Mouse (Mus musculus): ENCODE measurements around the gene Gm49380. TPM values are rescaled to one million over a fixed set of nuclear protein-coding genes. Genes with fewer than 3 reads are reported as not detected.

Gm49380 gene
- polyA plus RNA-seq, 1 experiment: 0.29 TPM

- DNase-seq (ENCODE audit: low read depth): peak; percentile 72
- TF ChIP-seq CTCF (IDR thresholded peaks at IDR 0.05; ENCODE audit: borderline replicate concordance, extremely low read depth, insufficient read depth, insufficient read length): no peak
- TF ChIP-seq POLR2A (IDR thresholded peaks at IDR 0.05; ENCODE audit: borderline replicate concordance, extremely low read depth, insufficient read depth, insufficient read length, poor library complexity, severe bottlenecking): no peak
These were observed 21.0 kb upstream of the Gm49380 start, which contains the start of gene Mcam for GRCm38 (mm10) chr9:44134101-44134850. Gene Mcam (plus strand): TSS chr9:44134469.

- TF ChIP-seq POLR2A (IDR thresholded peaks at IDR 0.05; ENCODE audit: borderline replicate concordance, extremely low read depth, insufficient read depth, insufficient read length, poor library complexity, severe bottlenecking) (no peak), CTCF (IDR thresholded peaks at IDR 0.05; ENCODE audit: borderline replicate concordance, extremely low read depth, insufficient read depth, insufficient read length) (no peak)
These were observed 20.0 kb upstream of the Gm49380 start for GRCm38 (mm10) chr9:44133287-44133686.

GRCm38 (mm10) chr9:44132200-44132599 is 18.9 kb upstream of the Gm49380 start:
- TF ChIP-seq POLR2A (IDR thresholded peaks at IDR 0.05; ENCODE audit: borderline replicate concordance, extremely low read depth, insufficient read depth, insufficient read length, poor library complexity, severe bottlenecking) (no peak), CTCF (IDR thresholded peaks at IDR 0.05; ENCODE audit: borderline replicate concordance, extremely low read depth, insufficient read depth, insufficient read length) (no peak)

More at GRCm38 (mm10) chr9:44133287-44133686, 20.0 kb upstream of the Gm49380 start:
- no peak for DNase-seq (ENCODE audit: low read depth)

GRCm38 (mm10) chr9:44131276-44131590 is 17.9 kb upstream of the Gm49380 start:
- no peak for DNase-seq (ENCODE audit: low read depth)
- TF ChIP-seq CTCF (IDR thresholded peaks at IDR 0.05; ENCODE audit: borderline replicate concordance, extremely low read depth, insufficient read depth, insufficient read length): no peak
- no peak for TF ChIP-seq POLR2A (IDR thresholded peaks at IDR 0.05; ENCODE audit: borderline replicate concordance, extremely low read depth, insufficient read depth, insufficient read length, poor library complexity, severe bottlenecking)

More at GRCm38 (mm10) chr9:44132200-44132599, 18.9 kb upstream of the Gm49380 start:
- no peak for DNase-seq (ENCODE audit: low read depth)

GRCm38 (mm10) chr9:44130581-44131275 is 17.4 kb upstream of the Gm49380 start:
- DNase-seq (ENCODE audit: low read depth): peak; percentile 47
- TF ChIP-seq POLR2A (IDR thresholded peaks at IDR 0.05; ENCODE audit: borderline replicate concordance, extremely low read depth, insufficient read depth, insufficient read length, poor library complexity, severe bottlenecking): no peak
- TF ChIP-seq CTCF (IDR thresholded peaks at IDR 0.05; ENCODE audit: borderline replicate concordance, extremely low read depth, insufficient read depth, insufficient read length): no peak

- TF ChIP-seq CTCF (IDR thresholded peaks at IDR 0.05; ENCODE audit: borderline replicate concordance, extremely low read depth, insufficient read depth, insufficient read length): no peak
- no peak for TF ChIP-seq POLR2A (IDR thresholded peaks at IDR 0.05; ENCODE audit: borderline replicate concordance, extremely low read depth, insufficient read depth, insufficient read length, poor library complexity, severe bottlenecking)
- DNase-seq (ENCODE audit: low read depth): peak; percentile 61
These were observed 16.7 kb upstream of the Gm49380 start for GRCm38 (mm10) chr9:44130034-44130433.

- TF ChIP-seq POLR2A (IDR thresholded peaks at IDR 0.05; ENCODE audit: borderline replicate concordance, extremely low read depth, insufficient read depth, insufficient read length, poor library complexity, severe bottlenecking) (no peak), CTCF (IDR thresholded peaks at IDR 0.05; ENCODE audit: borderline replicate concordance, extremely low read depth, insufficient read depth, insufficient read length) (no peak)
- peak; percentile 18 for DNase-seq (ENCODE audit: low read depth)
These were observed 16.3 kb upstream of the Gm49380 start for GRCm38 (mm10) chr9:44129633-44130032.

- DNase-seq (ENCODE audit: low read depth): no peak
- TF ChIP-seq POLR2A (IDR thresholded peaks at IDR 0.05; ENCODE audit: borderline replicate concordance, extremely low read depth, insufficient read depth, insufficient read length, poor library complexity, severe bottlenecking) (no peak), CTCF (IDR thresholded peaks at IDR 0.05; ENCODE audit: borderline replicate concordance, extremely low read depth, insufficient read depth, insufficient read length) (no peak)
These were observed 14.1 kb upstream of the Gm49380 start for GRCm38 (mm10) chr9:44127351-44127801.

GRCm38 (mm10) chr9:44126746-44127145 is 13.4 kb upstream of the Gm49380 start:
- DNase-seq (ENCODE audit: low read depth): no peak
- TF ChIP-seq CTCF (IDR thresholded peaks at IDR 0.05; ENCODE audit: borderline replicate concordance, extremely low read depth, insufficient read depth, insufficient read length): no peak
- TF ChIP-seq POLR2A (IDR thresholded peaks at IDR 0.05; ENCODE audit: borderline replicate concordance, extremely low read depth, insufficient read depth, insufficient read length, poor library complexity, severe bottlenecking): no peak

GRCm38 (mm10) chr9:44125546-44126428 is 12.5 kb upstream of the Gm49380 start:
- TF ChIP-seq CTCF (IDR thresholded peaks at IDR 0.05; ENCODE audit: borderline replicate concordance, extremely low read depth, insufficient read depth, insufficient read length): peak; percentile 90
- no peak for TF ChIP-seq POLR2A (IDR thresholded peaks at IDR 0.05; ENCODE audit: borderline replicate concordance, extremely low read depth, insufficient read depth, insufficient read length, poor library complexity, severe bottlenecking)

GRCm38 (mm10) chr9:44125026-44125425 is 11.7 kb upstream of the Gm49380 start:
- no peak for DNase-seq (ENCODE audit: low read depth)
- TF ChIP-seq CTCF (IDR thresholded peaks at IDR 0.05; ENCODE audit: borderline replicate concordance, extremely low read depth, insufficient read depth, insufficient read length) (no peak), POLR2A (IDR thresholded peaks at IDR 0.05; ENCODE audit: borderline replicate concordance, extremely low read depth, insufficient read depth, insufficient read length, poor library complexity, severe bottlenecking) (no peak)

More at GRCm38 (mm10) chr9:44125546-44126428, 12.5 kb upstream of the Gm49380 start:
- DNase-seq (ENCODE audit: low read depth): peak; percentile 96
